ENCODE assay signal across 14 mouse cellular contexts in the genomic region with DNA sequence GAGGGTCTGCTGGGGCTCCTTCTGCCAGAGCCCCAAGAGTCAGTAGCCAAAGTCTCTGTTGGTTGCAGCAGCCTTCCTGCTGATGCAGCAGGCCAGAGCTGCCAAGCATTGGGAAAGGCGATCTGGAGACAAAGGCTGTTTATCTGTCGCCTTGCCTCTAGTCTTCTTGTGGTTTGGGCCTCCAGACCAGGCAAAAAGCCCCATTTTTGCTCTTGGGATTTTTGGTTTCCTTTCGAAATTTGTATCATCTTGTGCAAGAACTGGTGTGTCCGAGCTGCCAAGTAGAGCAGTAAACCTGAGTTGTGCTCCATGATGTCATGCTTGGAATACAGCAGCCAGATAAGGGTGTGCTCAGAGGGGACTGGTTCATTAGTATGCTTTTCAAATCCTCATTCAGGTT. TPM values are rescaled to one million over a fixed set of nuclear protein-coding genes. Genes with fewer than 3 reads are reported as not detected.
DNase-seq lines count a peak whose midpoint lies in the region; TF ChIP-seq lines count a peak whose summit lies in the region.
"Had no signal": no experiment of that assay in that cellular context is flagged by ENCODE, and none has a peak within 500 bp of the region (broad histone marks: within the 10 kb centered on the region; RNA-seq: fewer than 3 reads in every experiment).

No protein-coding gene starts in this region.

- H3K27me3 ChIP-seq in heart, adult 2 months (ENCODE audit: control insufficient read depth, insufficient read depth, low read length): no peaks in the 10 kb centered on the region
- H3K27me3 ChIP-seq: forebrain, embryonic 15.5 days had no signal

- H3K4me3 ChIP-seq in heart, adult 2 months: no peak overlapping the region
- H3K4me3 ChIP-seq: forebrain, embryonic 15.5 days had no signal

- no peaks in the 10 kb centered on the region for H3K79me2 ChIP-seq in heart, adult 2 months (replicated peaks; ENCODE audit: control insufficient read depth, insufficient read depth, low read length)

- H3K36me3 ChIP-seq in heart, adult 2 months (ENCODE audit: control insufficient read depth, insufficient read depth, low read length): no peaks in the 10 kb centered on the region; the same call in 1 of the 2 replicates
- H3K36me3 ChIP-seq: forebrain, embryonic 15.5 days; G1E had no signal

- TF ChIP-seq POLR2A in heart, adult 2 months (IDR thresholded peaks at IDR 0.05; ENCODE audit: insufficient read depth, low read depth, low read length): no peak

- TF ChIP-seq CTCF in heart, adult 2 months (IDR thresholded peaks at IDR 0.05): no peak

- H3K4me1 ChIP-seq in heart, adult 2 months (ENCODE audit: control insufficient read depth, insufficient read depth, low read length): peaks cover 18% of the 10 kb centered on the region

- peak; percentile 67 to 82 for DNase-seq in heart, adult 2 months
- no peak for DNase-seq in heart, postnatal 4 days
- peak; percentile 100 for DNase-seq in adipocyte (ENCODE audit: low spot score)
- peak; percentile 73 for DNase-seq in gastrocnemius, postnatal 25 days
- peak; percentile 50 for DNase-seq in lung, postnatal 25 days (ENCODE audit: low spot score)
- DNase-seq in frontal cortex, adult 2 months (ENCODE audit: extremely low spot score in 1 of 2, low spot score in 1 of 2): no peak
- no peak for DNase-seq in thymus, adult 18-20 months
- no peak for DNase-seq in frontal cortex, postnatal 14 days (ENCODE audit: low spot score in 2 of 2)
- DNase-seq: kidney, adult 11 months; thymus, adult 2 months had no signal

- TF ChIP-seq EP300 in heart, adult 2 months (IDR thresholded peaks at IDR 0.05; ENCODE audit: insufficient read depth, low read depth, low read length): no peak

- WGBS in heart, adult 2 months: 51% methylated on average over 4 of the region's 4 CpGs

- intact Hi-C loops in heart, adult 2 months (cut with DNase I): no loop called here

- no peak overlapping the region for H3K9ac ChIP-seq in heart, adult 2 months (ENCODE audit: low read depth, low read length)
- H3K9ac ChIP-seq: forebrain, embryonic 15.5 days had no signal

- peak overlapping the region; percentile 53 for H3K27ac ChIP-seq in heart, adult 2 months
- H3K27ac ChIP-seq: forebrain, embryonic 15.5 days had no signal

RNA-seq across cellular contexts. Expression of a gene that starts 34.4 kb away (rescaled TPM):
- under 1 TPM in 1 of 2 experiments, not detected in 1; 0.23 TPM for total RNA-seq in heart, adult 2 months (2021)
- polyA plus RNA-seq in heart, adult 2 months (2012; rRNA removed): 0.44 and 1.3 TPM in 2 replicates
- total RNA-seq in heart, postnatal 4 days (2021): under 1 TPM; 0.24 to 0.34 TPM
- total RNA-seq in gastrocnemius, postnatal 25 days (2021): under 1 TPM in 1 of 2 experiments, not detected in 1; 0.20 TPM
- 0.86 and 1.6 TPM in 2 replicates for polyA plus RNA-seq in frontal cortex, adult 2 months (2012; rRNA removed)
- total RNA-seq: monocyte, adult 5-6 weeks had no signal
- polyA plus RNA-seq: G1E had no signal

RNA-seq across cellular contexts. Expression of a gene that starts 43.8 kb away (rescaled TPM):
- total RNA-seq in heart, adult 2 months (2021): 1 to 10 TPM; 6.6 to 7.3 TPM
- polyA plus RNA-seq in heart, adult 2 months (2012; rRNA removed): 12.8 and 15.2 TPM in 2 replicates
- total RNA-seq in heart, postnatal 4 days (2021): 10 to 100 TPM; 16.3 to 17.6 TPM
- total RNA-seq in gastrocnemius, postnatal 25 days (2021): 1 to 10 TPM; 5.3 to 7.6 TPM
- polyA plus RNA-seq in frontal cortex, adult 2 months (2012; rRNA removed): 30.1 and 31.2 TPM in 2 replicates

RNA-seq across cellular contexts. Expression of a gene that starts 43.9 kb away (rescaled TPM):
- total RNA-seq in heart, adult 2 months (2021): 1 to 10 TPM in 1 of 2 experiments, under 1 TPM in 1; 0.93 to 1.5 TPM
- 1.2 and 1.5 TPM in 2 replicates for polyA plus RNA-seq in heart, adult 2 months (2012; rRNA removed)
- total RNA-seq in heart, postnatal 4 days (2021): 1 to 10 TPM; 3.4 to 3.8 TPM
- total RNA-seq in gastrocnemius, postnatal 25 days (2021): under 1 TPM; 0.82 to 0.94 TPM
- 9.2 and 9.6 TPM in 2 replicates for polyA plus RNA-seq in frontal cortex, adult 2 months (2012; rRNA removed)

RNA-seq across cellular contexts. Expression of a gene that starts 47.6 kb away (rescaled TPM):
- total RNA-seq in heart, adult 2 months (2021): not detected
- polyA plus RNA-seq in heart, adult 2 months (2012; rRNA removed): not detected in 2 replicates
- not detected for total RNA-seq in heart, postnatal 4 days (2021)
- total RNA-seq in gastrocnemius, postnatal 25 days (2021): not detected
- polyA plus RNA-seq in frontal cortex, adult 2 months (2012; rRNA removed): not detected in 2 replicates
- total RNA-seq: G1E; left cerebral cortex, postnatal 25 days; monocyte, adult 5-6 weeks had no signal
- polyA plus RNA-seq: forebrain, embryonic 15.5 days; G1E had no signal

RNA-seq across cellular contexts. Expression of a gene that starts 58.9 kb away (rescaled TPM):
- under 1 TPM; 0.16 to 0.26 TPM for total RNA-seq in heart, adult 2 months (2021)
- 0.06 and 0.14 TPM in 2 replicates for polyA plus RNA-seq in heart, adult 2 months (2012; rRNA removed)
- under 1 TPM; 0.88 to 0.90 TPM for total RNA-seq in heart, postnatal 4 days (2021)
- total RNA-seq in gastrocnemius, postnatal 25 days (2021): under 1 TPM in 1 of 2 experiments, not detected in 1; 0.24 TPM
- polyA plus RNA-seq in frontal cortex, adult 2 months (2012; rRNA removed): 5.4 and 5.5 TPM in 2 replicates
- total RNA-seq: monocyte, adult 5-6 weeks had no signal
- polyA plus RNA-seq: G1E had no signal

Comparison
In these comparisons a context has a peak if more than half of its experiments do, and no peak if none do; other contexts are left out.
1. DNase-seq: peak in heart, adult 2 months (2 of 2), adipocyte (single experiment), gastrocnemius, postnatal 25 days (single experiment) and lung, postnatal 25 days (single experiment); none in heart, postnatal 4 days (single experiment), frontal cortex, adult 2 months (0 of 2), thymus, adult 18-20 months (0 of 2) and frontal cortex, postnatal 14 days (0 of 2).